Mouse (Mus musculus) macrophage (primary cell): ENCODE results near the gene Lmo3. TPM values are rescaled to one million over a fixed set of nuclear protein-coding genes. Genes with fewer than 3 reads are reported as not detected.

ENCODE experiments used
- H3K27ac ChIP-seq: fragments of 350-480 bp; formaldehyde crosslinking; 2 replicates; pipeline ENCODE4 v1.9.0; 2021
- H3K36me3 ChIP-seq: fragments of 350-480 bp; formaldehyde crosslinking; 2 replicates; pipeline ENCODE4 v1.9.0; 2021; ENCODE audit errors: inconsistent target
- H3K4me3 ChIP-seq: fragments of 350-480 bp; formaldehyde crosslinking; 2 replicates; pipeline ENCODE4 v1.9.0; 2021; ENCODE audit errors: inconsistent target
- H3K79me2 ChIP-seq: fragments of 350-480 bp; formaldehyde crosslinking; 2 replicates; pipeline ENCODE4 v1.9.0; 2021; ENCODE audit errors: inconsistent target
- WGBS: methylation state at CpG from one replicate; pipeline ENCODE4 v1.1.7; 2026; ENCODE audit warnings: inconsistent platforms; ENCODE audit not compliant: missing documents; 5-methylcytosine and 5-hydroxymethylcytosine counted together
- polyA plus RNA-seq: library from polyadenylated mRNA; stranded (reverse); fragments of 250-400 nt; gene quantifications from 3 replicates; pipeline ENCODE4 v1.2.4, GENCODE M21; 2018; ENCODE audit warnings: inconsistent platforms

Lmo3 gene
- polyA plus RNA-seq, 1 experiment from 2014 or later, result not detected

DNA sequence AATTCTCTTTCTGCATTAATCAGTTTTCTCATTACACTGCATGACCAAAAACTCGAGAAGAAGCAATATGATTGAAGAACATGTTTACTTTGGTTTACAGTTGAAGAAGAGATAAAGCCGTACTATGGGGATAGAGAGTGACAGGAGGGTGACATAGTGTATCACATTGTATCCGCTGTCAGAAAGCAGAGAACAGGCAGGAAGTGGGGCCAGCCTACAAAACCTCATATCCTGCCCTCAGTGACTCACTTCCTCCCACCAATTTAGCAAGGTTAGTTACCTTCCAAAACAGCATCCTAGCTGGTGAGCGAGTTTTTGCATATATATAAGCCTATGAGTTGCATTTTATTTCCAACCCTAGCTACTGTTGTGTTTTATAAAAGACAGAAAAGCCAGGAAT lies 112.6 kb downstream of the Lmo3 start:
- no peaks in the 10 kb centered on the region for H3K36me3 ChIP-seq
- WGBS, result 37% methylated on average over 4 of the region's 4 CpGs
- no peaks in the 10 kb centered on the region for H3K79me2 ChIP-seq
- H3K4me3 ChIP-seq, result no peak overlapping the region
- H3K27ac ChIP-seq, result no peak overlapping the region

DNA sequence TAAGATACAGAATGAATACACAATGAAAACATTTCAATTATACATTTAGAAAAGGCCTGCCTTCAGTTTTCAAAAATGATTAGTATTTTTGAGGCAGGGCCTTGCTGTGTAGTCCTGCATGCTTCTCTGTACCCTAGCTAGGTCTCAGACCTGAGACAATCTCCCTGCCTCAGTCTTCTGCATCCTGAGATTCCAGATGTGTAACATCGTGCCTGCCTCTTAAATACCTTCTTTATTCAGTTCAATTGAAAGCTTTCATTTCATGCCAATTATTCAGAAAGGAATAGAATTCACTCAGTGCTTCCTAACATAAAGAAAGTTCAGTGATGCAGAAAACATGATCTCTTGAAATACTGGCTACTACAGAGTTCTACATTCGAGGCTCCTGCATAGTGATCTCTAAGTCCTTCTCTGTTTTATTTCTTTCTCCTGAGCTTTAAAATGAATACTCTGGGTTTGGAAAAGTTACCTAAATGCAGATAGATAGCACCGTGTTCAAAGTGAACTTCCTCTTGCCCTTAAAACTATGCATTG lies 137.2 kb downstream of the Lmo3 start:
- no peaks in the 10 kb centered on the region for H3K36me3 ChIP-seq
- H3K27ac ChIP-seq, result no peak overlapping the region
- 79% methylated on average over 3 of the region's 3 CpGs for WGBS
- no peak overlapping the region for H3K4me3 ChIP-seq
- H3K79me2 ChIP-seq, result no peaks in the 10 kb centered on the region

DNA sequence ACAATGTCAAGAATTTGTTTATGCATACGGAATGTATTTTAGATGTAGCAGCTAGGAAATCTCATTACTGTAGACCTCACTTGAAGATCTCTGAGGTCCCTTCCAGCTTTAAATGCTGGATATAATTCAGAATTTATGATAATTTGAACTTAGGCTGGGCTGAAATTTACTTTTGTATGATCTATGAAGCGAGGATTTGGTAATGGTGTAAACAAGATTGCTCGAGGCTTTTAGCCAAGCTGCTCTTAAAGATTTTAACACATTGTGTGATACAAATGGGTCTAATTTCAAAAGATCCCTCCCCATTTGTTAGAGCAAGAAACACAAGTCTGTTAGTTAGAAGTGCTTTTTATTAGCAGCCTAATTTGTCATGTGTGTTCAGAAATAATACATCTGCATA lies 144.4 kb downstream of the Lmo3 start:
- 87% methylated on average over 3 of the region's 3 CpGs for WGBS
- Histone ChIP-seq H3K27ac (no peak overlapping the region), H3K79me2 (no peaks in the 10 kb centered on the region), H3K4me3 (no peak overlapping the region), H3K36me3 (no peaks in the 10 kb centered on the region)

DNA sequence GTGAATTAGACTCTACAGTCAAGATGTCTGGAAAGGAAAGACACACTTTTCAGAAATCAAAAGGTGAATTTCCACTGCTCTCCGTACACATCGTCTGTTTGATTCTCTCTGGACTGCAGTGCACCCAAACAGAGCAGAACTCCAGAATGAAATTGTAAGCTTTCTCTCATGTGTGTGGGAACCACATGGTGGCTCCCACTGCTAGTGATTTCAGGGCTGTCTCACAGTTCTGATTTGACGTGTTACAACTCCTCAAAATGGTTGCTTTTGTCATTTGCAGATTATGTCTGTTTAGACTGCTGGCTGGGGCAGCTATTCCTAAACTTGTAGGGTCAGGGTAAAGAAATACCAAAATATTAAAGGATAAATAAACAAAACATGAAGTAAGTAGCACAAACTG lies 145.0 kb downstream of the Lmo3 start:
- no peak overlapping the region for H3K27ac ChIP-seq
- H3K36me3 ChIP-seq, result no peaks in the 10 kb centered on the region
- WGBS, result 82% methylated on average over 3 of the region's 3 CpGs
- H3K79me2 ChIP-seq, result no peaks in the 10 kb centered on the region
- no peak overlapping the region for H3K4me3 ChIP-seq

DNA sequence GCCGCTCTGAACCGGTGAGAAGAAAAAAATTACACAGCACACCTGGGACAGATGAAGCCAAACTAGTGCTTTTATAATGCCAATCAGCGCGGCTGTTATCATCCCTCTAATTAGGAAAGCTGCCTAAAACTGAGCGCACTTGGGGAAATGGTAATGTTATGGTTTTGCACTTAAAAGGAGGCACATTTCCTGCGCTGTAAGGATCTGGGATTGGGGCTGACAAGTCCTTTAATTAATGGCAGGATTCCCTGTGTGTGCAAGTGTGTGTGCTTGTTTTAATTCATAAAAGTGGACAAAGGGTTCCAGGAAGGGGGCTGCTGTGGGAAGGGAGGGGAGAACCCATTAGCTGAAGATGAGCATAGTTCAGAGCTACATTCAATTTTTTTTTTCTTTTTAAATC lies 154.4 kb downstream of the Lmo3 start:
- no peaks in the 10 kb centered on the region for H3K36me3 ChIP-seq
- no peak overlapping the region for H3K4me3 ChIP-seq
- H3K27ac ChIP-seq, result no peak overlapping the region
- no peaks in the 10 kb centered on the region for H3K79me2 ChIP-seq
- WGBS, result 9% methylated on average over 6 of the region's 6 CpGs

DNA sequence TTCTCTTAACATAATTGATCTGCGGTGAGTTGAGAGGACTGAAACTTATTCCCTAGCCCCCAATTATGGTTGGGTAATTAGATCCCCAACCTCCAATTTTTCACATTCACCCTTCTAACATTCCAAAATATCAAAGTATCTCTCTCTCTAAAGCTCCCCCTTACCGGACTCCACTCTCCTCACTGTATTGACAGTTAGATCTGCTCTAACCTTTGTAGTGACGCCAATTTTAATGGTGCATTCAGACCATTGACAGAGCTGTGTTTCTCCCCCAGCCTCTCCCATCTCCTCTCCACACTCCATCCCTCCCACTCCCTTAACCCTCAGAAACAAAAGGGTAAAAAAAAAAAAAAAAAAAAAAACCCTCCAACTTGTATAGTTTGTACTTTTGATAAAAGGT lies 154.9 kb downstream of the Lmo3 start:
- Histone ChIP-seq H3K4me3 (no peak overlapping the region), H3K79me2 (no peaks in the 10 kb centered on the region), H3K27ac (no peak overlapping the region), H3K36me3 (no peaks in the 10 kb centered on the region)
- WGBS, result 53% methylated on average over 3 of the region's 3 CpGs

DNA sequence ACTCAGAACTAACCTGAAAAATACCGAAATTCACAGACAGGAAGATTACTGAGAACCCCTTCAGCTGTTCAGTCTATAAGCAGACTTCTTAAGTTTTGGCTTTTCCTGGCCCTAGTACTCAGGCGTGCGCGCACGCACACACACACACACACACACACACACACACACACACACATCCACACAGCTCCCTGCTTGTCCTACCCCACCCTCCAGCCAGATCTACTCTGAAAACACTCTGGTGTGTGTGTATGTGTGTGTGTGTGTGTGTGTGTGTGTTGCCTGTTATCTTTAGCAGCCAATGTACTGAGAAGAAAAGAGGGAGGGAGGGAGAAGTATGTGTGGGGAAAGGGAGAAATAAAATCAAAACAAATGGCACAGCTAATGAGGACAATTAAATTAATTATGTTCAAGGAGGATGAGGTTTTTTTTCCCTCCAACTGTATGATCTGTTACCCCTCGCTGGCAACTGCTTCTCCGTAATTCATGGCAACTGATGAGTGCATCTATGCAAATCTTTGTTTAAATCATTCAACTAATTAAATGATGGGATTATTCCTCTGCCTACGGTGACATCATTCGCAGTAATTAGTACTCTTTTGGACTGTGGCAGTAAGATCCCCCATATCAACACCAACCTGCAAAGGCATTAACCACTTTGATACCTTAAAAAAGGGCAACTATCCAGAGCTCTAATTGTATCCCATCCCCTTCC lies 157.1 kb downstream of the Lmo3 start:
- 75% methylated on average over 9 of the region's 9 CpGs for WGBS
- Histone ChIP-seq H3K4me3 (no peak overlapping the region), H3K27ac (no peak overlapping the region)

DNA sequence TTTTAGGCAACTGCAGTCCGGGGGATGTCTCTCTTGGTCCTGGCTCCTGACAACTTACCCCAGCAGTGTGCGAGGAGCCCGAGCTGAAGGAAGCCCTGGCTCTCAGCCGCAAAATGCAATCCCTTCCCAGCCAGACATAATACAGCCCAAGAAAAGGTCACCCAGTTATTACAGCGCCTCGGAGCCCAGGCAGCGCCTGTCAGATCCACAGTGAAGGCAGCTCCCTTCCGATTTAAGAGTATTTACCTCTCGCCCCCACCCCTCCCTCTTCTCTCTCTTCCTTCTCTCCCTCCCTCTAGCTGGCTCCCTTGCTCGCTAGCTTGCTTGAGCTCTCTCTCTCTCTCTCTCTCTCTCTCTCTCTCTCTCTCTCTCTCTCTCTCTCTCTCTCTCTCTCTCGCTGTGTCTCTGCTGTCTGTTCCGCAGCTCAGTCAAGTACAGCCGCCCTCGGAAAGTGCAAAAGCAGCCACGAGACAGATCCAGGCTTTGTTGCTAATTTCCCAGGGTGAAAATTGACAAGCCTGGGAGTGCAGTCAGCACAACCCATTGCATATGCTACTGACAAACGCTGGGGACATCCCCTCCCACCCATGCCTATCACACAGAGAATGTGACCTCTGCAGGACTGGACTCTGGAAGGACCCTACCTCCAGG lies 159.0 kb downstream of the Lmo3 start:
- Histone ChIP-seq H3K79me2 (no peaks in the 10 kb centered on the region), H3K27ac (no peak overlapping the region), H3K4me3 (no peak overlapping the region), H3K36me3 (no peaks in the 10 kb centered on the region)
- WGBS, result 2% methylated on average over 14 of the region's 16 CpGs

More for the DNA sequence above, 157.1 kb downstream of the Lmo3 start:
- no peaks in the 10 kb centered on the region for H3K36me3 ChIP-seq
- H3K79me2 ChIP-seq, result no peaks in the 10 kb centered on the region

DNA sequence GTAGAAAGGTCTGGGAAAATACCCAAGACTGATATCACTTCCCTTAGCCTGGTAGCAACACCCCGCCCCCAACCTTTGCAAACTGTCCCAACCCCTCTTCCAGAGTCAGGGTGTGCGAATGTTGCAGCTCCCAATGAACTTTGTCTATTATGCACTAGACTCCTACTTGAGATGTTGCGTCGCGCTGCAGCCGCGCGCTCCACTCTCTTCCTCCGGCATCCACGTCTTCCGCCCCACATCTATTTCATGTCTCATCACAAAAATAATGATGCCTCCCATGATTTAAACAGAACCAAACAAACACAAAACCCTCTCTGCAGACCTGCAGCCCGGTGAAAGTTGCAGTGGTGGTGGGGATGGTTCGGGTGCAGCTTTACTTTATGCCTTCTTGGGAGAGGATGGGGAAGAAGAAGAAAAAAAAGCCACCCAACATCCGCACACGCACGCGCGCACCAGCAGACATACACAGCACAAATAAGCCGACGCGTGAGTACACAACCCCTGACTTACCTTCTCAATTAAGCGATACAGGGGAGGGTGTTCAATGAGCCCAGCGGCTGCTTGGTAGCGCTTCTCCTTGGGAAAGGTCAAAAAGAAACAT lies 159.7 kb downstream of the Lmo3 start:
- 3% methylated on average over 24 of the region's 24 CpGs for WGBS
- Histone ChIP-seq H3K4me3 (no peak overlapping the region), H3K79me2 (no peaks in the 10 kb centered on the region), H3K36me3 (no peaks in the 10 kb centered on the region), H3K27ac (no peak overlapping the region)

DNA sequence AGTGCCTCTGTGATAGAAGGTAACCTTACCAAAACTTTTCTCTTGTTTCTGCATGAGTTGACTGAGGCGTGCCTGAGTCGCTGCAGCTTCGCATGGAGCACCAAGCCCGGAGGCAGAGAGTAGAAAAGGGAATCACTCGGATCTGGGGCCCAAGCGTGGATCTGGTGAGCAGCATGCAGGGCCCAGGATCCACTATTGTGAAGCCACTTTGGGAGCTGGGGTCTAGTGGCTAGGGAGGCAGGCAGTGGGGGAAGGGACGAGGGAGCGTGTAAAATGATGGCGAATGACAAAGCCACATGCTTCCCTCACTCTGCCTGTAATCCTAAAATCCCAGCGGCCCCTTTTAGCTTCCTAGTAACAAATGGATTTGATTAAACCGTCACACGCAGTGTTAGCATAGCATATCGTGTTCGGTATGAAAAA lies 160.6 kb downstream of the Lmo3 start:
- H3K27ac ChIP-seq, result no peak overlapping the region
- no peaks in the 10 kb centered on the region for H3K79me2 ChIP-seq
- WGBS, result 13% methylated on average over 14 of the region's 14 CpGs
- H3K4me3 ChIP-seq, result no peak overlapping the region
- H3K36me3 ChIP-seq, result no peaks in the 10 kb centered on the region

DNA sequence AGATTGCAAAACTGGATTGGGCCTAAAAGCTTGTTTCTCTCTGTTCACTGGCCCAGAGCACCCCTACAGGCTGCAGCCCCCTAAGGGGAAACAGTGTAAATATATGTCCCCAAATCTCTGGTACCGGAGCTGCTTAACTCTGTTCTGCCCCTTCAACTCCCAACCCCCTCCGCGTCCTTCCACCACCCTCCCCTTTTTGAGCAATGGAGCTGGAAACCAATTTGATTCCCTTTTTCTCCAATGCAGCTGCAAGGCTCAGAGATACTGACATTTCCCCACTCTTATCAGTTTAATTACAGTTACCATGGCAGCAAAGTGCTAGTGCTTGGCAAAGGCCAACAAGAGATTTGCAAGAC lies 161.3 kb downstream of the Lmo3 start:
- H3K4me3 ChIP-seq, result no peak overlapping the region
- no peak overlapping the region for H3K27ac ChIP-seq
- no peaks in the 10 kb centered on the region for H3K36me3 ChIP-seq
- no peaks in the 10 kb centered on the region for H3K79me2 ChIP-seq
- 40% methylated on average over 3 of the region's 3 CpGs for WGBS

DNA sequence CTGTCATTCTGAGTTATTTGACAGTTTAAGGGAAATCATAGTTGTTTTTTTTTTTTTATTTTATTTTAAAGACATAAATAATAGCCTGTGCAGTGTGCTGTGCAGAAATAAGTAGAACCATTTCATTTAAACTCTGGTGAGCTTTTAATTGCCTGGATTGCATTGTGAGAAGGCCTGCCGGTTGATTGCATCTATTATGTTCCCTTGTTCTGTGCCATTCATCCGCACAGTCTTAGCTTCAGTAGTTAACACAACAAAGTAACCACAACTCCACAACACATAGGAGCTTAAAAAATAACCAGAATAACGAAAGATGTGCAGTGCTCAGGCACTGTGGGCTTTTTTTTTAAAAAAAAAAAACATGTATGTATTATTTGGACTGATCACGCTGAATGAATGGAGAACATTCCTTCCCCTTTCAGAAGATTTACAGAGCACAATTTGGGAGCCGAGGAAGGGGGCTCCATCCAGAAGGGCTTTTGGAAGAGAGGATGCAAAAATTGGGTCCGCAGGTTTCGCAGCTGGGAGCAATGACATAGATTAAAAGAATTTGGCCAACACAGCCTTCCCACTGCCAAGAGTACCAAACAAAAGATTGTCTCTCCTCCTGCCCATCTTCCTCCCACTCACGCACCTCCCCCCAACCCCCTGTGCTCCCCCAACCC lies 161.8 kb downstream of the Lmo3 start:
- Histone ChIP-seq H3K79me2 (no peaks in the 10 kb centered on the region), H3K27ac (no peak overlapping the region), H3K4me3 (no peak overlapping the region), H3K36me3 (no peaks in the 10 kb centered on the region)
- 64% methylated on average over 8 of the region's 8 CpGs for WGBS

DNA sequence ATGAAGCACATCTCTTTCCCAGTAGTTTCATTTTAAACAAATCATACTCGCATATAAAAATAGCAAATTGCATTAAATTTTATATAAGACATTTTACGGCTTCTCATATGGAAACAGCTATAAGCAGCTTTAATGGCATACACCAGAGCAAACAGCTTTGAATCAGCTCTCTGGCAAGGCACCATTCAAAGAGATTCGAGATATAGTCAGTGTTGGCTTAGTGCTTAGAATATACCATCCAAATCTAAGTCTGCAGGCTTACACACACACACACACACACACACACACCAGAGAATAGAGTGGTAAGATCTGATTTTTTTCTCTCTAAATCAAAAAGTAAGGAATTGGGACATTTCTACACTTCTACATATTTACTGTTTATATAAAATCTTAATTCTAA lies 169.7 kb downstream of the Lmo3 start:
- 91% methylated on average over 3 of the region's 3 CpGs for WGBS
- no peak overlapping the region for H3K27ac ChIP-seq
- no peaks in the 10 kb centered on the region for H3K36me3 ChIP-seq
- no peak overlapping the region for H3K4me3 ChIP-seq
- no peaks in the 10 kb centered on the region for H3K79me2 ChIP-seq

DNA sequence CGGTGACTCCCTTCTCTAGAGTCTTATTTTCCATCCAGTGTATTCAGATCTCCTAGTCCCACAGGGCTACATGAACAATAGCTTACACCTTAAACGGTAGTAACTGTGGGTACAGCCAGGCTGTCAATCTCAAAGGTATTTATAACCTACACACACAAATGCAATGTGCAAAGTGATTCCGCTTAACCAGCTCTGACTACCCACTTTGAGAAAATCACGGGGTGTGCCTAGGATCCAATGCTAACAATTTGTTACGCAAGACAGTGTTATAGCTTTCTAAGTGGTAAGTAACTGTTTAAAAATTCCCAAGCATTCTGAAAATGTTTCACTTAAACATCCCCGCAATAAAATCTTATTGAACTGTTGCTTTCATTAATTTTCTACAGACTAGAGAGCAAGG lies 179.7 kb downstream of the Lmo3 start:
- H3K36me3 ChIP-seq, result no peaks in the 10 kb centered on the region
- 84% methylated on average over 6 of the region's 6 CpGs for WGBS
- H3K27ac ChIP-seq, result no peak overlapping the region
- no peaks in the 10 kb centered on the region for H3K79me2 ChIP-seq
- no peak overlapping the region for H3K4me3 ChIP-seq

DNA sequence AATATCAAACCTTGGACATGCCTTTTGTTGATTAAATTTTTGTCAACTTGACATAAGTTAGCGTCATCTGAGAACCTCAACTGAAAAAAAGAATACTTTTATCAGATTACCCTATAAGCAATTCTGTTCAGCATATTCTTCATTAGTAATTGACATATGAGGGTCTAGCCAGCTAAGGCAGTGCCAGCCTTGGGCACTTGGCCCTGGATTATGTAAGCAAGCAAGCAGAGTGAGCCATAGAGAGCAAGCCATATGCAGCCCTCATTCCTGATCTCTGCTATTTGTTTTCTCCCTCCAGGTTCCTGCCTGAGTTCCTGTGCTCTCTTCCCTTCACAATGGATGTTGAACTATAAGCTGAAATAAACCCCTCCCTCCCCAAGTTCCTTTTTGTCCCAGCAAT lies 182.9 kb downstream of the Lmo3 start:
- Histone ChIP-seq H3K4me3 (no peak overlapping the region), H3K79me2 (no peaks in the 10 kb centered on the region), H3K27ac (no peak overlapping the region), H3K36me3 (no peaks in the 10 kb centered on the region)
- 83% methylated on average over 1 of the region's 1 CpGs for WGBS
